Mouse (Mus musculus) heart, embryonic 13.5 days (tissue): ENCODE measurements around the gene Zfp207. TPM values are rescaled to one million over a fixed set of nuclear protein-coding genes. Genes with fewer than 3 reads are reported as not detected.

ENCODE experiments used
- ATAC-seq: fragments of 200-750 bp; cut with Nextera tagmentation; 2 replicates; pipeline ENCODE4 v1.8.0; 2017; ENCODE audit warnings: moderate TSS enrichment; ENCODE audit not compliant: insufficient number of reproducible peaks, low FRiP score, low TSS enrichment; ENCODE audit errors: extremely low read depth
- H3K27ac ChIP-seq: fragments of 300-500 bp; sonication (generic); replicated peaks from 2 replicates; pipeline ENCODE4 v1.5.1; 2015; ENCODE audit warnings: moderate library complexity, mild to moderate bottlenecking, inconsistent platforms
- H3K27me3 ChIP-seq: fragments of 300-500 bp; sonication (generic); replicated peaks from 2 replicates; pipeline ENCODE4 v1.6.1; 2015; ENCODE audit warnings: mild to moderate bottlenecking, inconsistent platforms
- H3K36me3 ChIP-seq: fragments of 300-500 bp; sonication (generic); 2 replicates; pipeline ENCODE4 v1.6.1; 2015; ENCODE audit warnings: mild to moderate bottlenecking, inconsistent platforms
- H3K4me1 ChIP-seq: fragments of 300-500 bp; sonication (generic); 2 replicates; pipeline ENCODE4 v1.6.1; 2015; ENCODE audit warnings: inconsistent platforms
- H3K4me2 ChIP-seq: fragments of 300-500 bp; sonication (generic); 2 replicates; pipeline ENCODE4 v1.6.1; 2015; ENCODE audit warnings: inconsistent platforms, mild to moderate bottlenecking, moderate library complexity
- H3K4me3 ChIP-seq: fragments of 300-500 bp; sonication (generic); 2 replicates; pipeline ENCODE4 v1.5.1; 2015; ENCODE audit warnings: moderate library complexity, mild to moderate bottlenecking, inconsistent platforms
- H3K9ac ChIP-seq: fragments of 300-500 bp; sonication (generic); 2 replicates; pipeline ENCODE4 v1.6.1; 2015; ENCODE audit warnings: inconsistent platforms, mild to moderate bottlenecking, moderate library complexity
- H3K9me3 ChIP-seq: fragments of 300-500 bp; sonication (generic); 2 replicates; pipeline ENCODE4 v1.6.1; 2016; ENCODE audit warnings: inconsistent platforms
- WGBS: fragments of 180-500 bp; shearing (Covaris S2); methylation state at CpG from one replicate; pipeline ENCODE4 v1.1.7; 2015; ENCODE audit warnings: mixed read lengths; 5-methylcytosine and 5-hydroxymethylcytosine counted together
- polyA plus RNA-seq: library from polyadenylated mRNA; unstranded; fragments of >200 nt; fragmentation: Nextera tagmentation; extraction: Ambion mirVana; gene quantifications from 2 replicates; pipeline ENCODE4 v1.2.1, GENCODE M21; 2015

Gene Zfp207
- polyA plus RNA-seq, 1 experiment from 2014 or later, result 135 TPM

DNA sequence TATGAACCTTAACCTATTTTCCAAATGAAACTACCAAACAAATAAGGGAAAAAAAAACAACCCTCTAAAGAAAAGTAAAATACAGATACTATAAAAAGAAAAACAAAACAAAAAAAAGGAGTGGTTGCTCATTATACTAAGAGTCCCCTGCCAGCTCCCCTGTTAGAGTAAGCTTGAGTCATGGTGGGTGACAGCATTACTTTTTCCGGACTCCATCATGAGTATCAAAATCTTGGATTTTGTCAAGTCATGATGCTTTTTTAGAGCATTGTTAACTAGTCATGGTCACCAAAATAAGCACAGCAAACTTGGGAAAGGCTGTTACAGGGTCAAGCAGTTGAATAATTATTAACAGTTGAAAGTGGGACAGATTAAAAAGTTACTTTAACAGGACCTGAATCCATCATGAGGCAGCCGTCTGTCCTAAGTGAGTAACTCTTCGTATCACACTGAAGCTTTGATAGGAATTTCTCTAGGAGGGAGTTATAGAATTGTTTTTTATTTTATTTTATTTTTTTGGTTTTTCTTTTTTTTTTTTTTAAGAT is 47.4 kb downstream of the Zfp207 start:
- Histone ChIP-seq H3K9ac (no peak overlapping the region), H3K27ac (no peak overlapping the region), H3K4me2 (no peak overlapping the region), H3K27me3 (no peaks in the 10 kb centered on the region), H3K9me3 (no peaks in the 10 kb centered on the region), H3K36me3 (peaks cover 34% of the 10 kb centered on the region), H3K4me1 (peaks cover 14% of the 10 kb centered on the region), H3K4me3 (no peak overlapping the region)
- no peak for ATAC-seq
- WGBS, result 91% methylated on average over 3 of the region's 3 CpGs

DNA sequence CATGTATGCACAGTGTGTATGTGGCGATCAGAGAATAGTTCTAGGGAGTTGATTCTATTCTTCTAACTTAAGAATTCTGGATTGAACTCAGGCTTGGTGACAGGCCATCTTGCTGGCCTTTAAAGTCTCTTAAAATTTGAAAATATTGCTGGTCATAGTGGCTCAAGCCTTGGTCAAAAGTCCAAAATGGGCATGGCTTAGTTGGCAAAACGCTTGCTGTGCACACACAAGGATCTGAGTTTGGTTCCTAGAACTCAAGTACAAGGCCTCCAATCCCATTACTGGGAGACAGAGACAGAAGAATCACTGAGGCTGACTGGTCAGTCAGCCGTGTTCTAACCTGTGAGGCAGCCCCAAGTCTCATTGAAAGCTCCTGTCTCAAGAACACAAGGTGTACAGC is 63.8 kb downstream of the Zfp207 start:
- H3K4me2 ChIP-seq, result no peak overlapping the region
- H3K27ac ChIP-seq, result no peak overlapping the region
- H3K9me3 ChIP-seq, result no peaks in the 10 kb centered on the region
- H3K4me3 ChIP-seq, result no peak overlapping the region
- WGBS, result 90% methylated on average over 3 of the region's 3 CpGs
- no peak overlapping the region for H3K9ac ChIP-seq
- H3K27me3 ChIP-seq, result no peaks in the 10 kb centered on the region
- no peak for ATAC-seq
- peaks cover 88% of the 10 kb centered on the region for H3K36me3 ChIP-seq
- no peaks in the 10 kb centered on the region for H3K4me1 ChIP-seq

DNA sequence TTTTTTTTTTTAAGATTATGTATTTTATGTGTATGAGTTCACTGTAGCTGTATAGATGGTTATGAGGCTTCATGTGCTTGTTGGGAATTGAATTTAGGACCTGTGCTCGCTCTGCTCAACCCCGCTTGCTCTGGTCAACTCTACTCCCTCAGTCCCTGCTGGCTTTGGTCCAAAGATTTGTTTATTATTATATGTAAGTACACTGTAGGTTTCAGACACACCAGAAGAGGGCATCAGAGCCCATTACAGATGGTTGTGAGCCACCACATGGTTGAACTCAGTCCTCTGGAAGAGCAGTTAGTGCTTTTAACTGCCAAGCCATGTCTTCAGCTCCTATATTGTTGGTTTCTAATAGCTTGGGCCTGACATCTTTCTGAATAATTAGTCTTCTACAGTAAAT is 66.8 kb downstream of the Zfp207 start:
- Histone ChIP-seq H3K27ac (no peak overlapping the region), H3K9me3 (no peaks in the 10 kb centered on the region), H3K4me3 (no peak overlapping the region), H3K4me2 (no peak overlapping the region), H3K36me3 (peaks cover 90% of the 10 kb centered on the region), H3K9ac (no peak overlapping the region), H3K4me1 (no peaks in the 10 kb centered on the region), H3K27me3 (no peaks in the 10 kb centered on the region)
- ATAC-seq, result no peak
- WGBS, result 90% methylated on average over 2 of the region's 2 CpGs

DNA sequence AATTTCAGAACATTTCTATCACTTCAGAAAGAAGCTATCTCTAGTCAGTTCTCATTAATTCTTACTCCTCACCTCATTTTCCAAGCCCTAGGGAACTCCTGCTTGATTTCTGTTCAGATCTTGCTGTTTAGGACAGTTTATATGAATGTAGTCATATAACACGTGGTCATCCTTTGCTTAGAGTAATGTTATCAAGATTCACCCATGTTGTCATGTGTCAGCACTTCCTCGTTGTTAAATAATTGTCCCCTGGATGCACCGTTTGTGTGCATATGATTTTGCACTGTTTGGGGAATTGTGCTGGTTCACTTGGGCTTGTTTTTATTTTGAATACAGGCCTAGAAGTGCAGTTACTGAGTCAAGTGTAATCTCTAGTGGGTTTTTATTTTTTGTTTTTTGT is 69.2 kb downstream of the Zfp207 start:
- Histone ChIP-seq H3K27me3 (no peaks in the 10 kb centered on the region), H3K9ac (no peak overlapping the region), H3K4me2 (no peak overlapping the region), H3K4me3 (no peak overlapping the region), H3K27ac (no peak overlapping the region), H3K9me3 (no peaks in the 10 kb centered on the region), H3K36me3 (peaks cover 89% of the 10 kb centered on the region), H3K4me1 (no peaks in the 10 kb centered on the region)
- 81% methylated on average over 3 of the region's 3 CpGs for WGBS
- no peak for ATAC-seq

DNA sequence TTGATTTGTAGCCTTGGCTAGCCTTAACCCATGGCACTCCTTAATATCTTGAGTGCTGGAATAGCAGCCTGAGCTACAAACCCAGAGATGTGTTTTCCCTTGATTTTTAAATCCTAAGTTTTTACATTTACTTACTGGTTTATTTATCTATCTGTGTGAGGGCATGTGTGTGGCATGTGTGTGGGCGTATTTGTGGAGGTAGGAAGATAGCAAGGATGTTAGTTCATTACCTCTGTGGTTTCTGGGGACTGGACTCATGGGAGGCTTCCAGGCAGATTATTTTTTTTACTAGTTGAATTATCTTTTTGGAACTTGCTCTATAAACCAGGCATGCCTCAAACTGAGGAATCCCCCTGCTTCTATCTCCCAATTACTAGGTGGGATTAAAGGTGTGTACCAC is 70.1 kb downstream of the Zfp207 start:
- Histone ChIP-seq H3K4me1 (no peaks in the 10 kb centered on the region), H3K4me2 (no peak overlapping the region), H3K9ac (no peak overlapping the region), H3K27ac (no peak overlapping the region), H3K4me3 (no peak overlapping the region), H3K36me3 (peaks cover 89% of the 10 kb centered on the region), H3K9me3 (no peaks in the 10 kb centered on the region), H3K27me3 (no peaks in the 10 kb centered on the region)
- ATAC-seq, result no peak
- 92% methylated on average over 1 of the region's 1 CpGs for WGBS

Other genes starting within 250 kb of the Zfp207 start
- 27.2 and 29.6 TPM in 2 replicates for gene Tefm, start 241.1 kb upstream of the Zfp207 start, polyA plus RNA-seq
- 1.2 TPM in 2 replicates for gene Adap2, start 229.2 kb upstream of the Zfp207 start, polyA plus RNA-seq
- gene Rnf135, start 199.4 kb upstream of the Zfp207 start, polyA plus RNA-seq, result 10.6 and 11.7 TPM in 2 replicates
- gene Rhot1, start 174.3 kb upstream of the Zfp207 start, polyA plus RNA-seq, result 52.5 and 56.4 TPM in 2 replicates
- 0.71 and 0.79 TPM in 2 replicates for gene Rhbdl3, start 82.4 kb upstream of the Zfp207 start, polyA plus RNA-seq
- 15.1 and 16.6 TPM in 2 replicates for gene 5730455P16Rik, start 5.2 kb upstream of the Zfp207 start, polyA plus RNA-seq
- 194 and 213 TPM in 2 replicates for gene Psmd11, start 45.3 kb downstream of the Zfp207 start, polyA plus RNA-seq
- gene Cdk5r1, start 93.7 kb downstream of the Zfp207 start, polyA plus RNA-seq, result 0.36 and 0.59 TPM in 2 replicates